Mouse (Mus musculus): ENCODE measurements around the gene Lzts3.
"Not testable (repeated sequence)": the region's sequence is repeated elsewhere in the genome, so short reads cannot be mapped to it uniquely, and the experiment has no call there.

The Lzts3 gene

GRCm38 (mm10) chr2:130642684-130643369 lies at the start of gene Lzts3:
Gene Lzts3 (minus strand): TSS chr2:130642803.
- in situ Hi-C loops (cut with MboI, MseI) = no loop called here

- in situ Hi-C loops (cut with MboI, MseI) = no loop called here
These were observed 46.4 kb upstream of the Lzts3 start for GRCm38 (mm10) chr2:130689011-130689410.

- in situ Hi-C loops (cut with MboI, MseI) = no loop called here
These were observed 42.8 kb upstream of the Lzts3 start for GRCm38 (mm10) chr2:130685426-130685825.

GRCm38 (mm10) chr2:130681531-130681930 lies 38.9 kb upstream of the Lzts3 start:
- in situ Hi-C loops (cut with MboI, MseI) = no loop called here

GRCm38 (mm10) chr2:130679899-130680298 lies 37.3 kb upstream of the Lzts3 start:
- in situ Hi-C loops (cut with MboI, MseI) = loop anchor here (5.0 kb wide), 1 partner anchor 52 kb away; no protein-coding TSS in a partner anchor

GRCm38 (mm10) chr2:130679154-130679553 lies 36.6 kb upstream of the Lzts3 start:
- in situ Hi-C loops (cut with MboI, MseI) = loop anchor here (5.0 kb wide), 1 partner anchor 53 kb away; no protein-coding TSS in a partner anchor

- in situ Hi-C loops (cut with MboI, MseI) = loop anchor here (5.0 kb wide), 1 partner anchor 55 kb away; no protein-coding TSS in a partner anchor
These were observed 34.6 kb upstream of the Lzts3 start for GRCm38 (mm10) chr2:130677211-130677610.

GRCm38 (mm10) chr2:130667559-130667958 lies 25.0 kb upstream of the Lzts3 start, which contains the start of gene Itpa:
Gene Itpa (plus strand): TSS chr2:130667610.
- in situ Hi-C loops (cut with MboI, MseI) = no loop called here

GRCm38 (mm10) chr2:130664102-130664701 lies 21.6 kb upstream of the Lzts3 start, which contains the start of gene Ddrgk1:
Gene Ddrgk1 (minus strand): TSS chr2:130664659.
- in situ Hi-C loops (cut with MboI, MseI) = no loop called here

GRCm38 (mm10) chr2:130663342-130663741 lies 20.7 kb upstream of the Lzts3 start:
- in situ Hi-C loops (cut with MboI, MseI) = no loop called here

GRCm38 (mm10) chr2:130658530-130658929 lies 15.9 kb upstream of the Lzts3 start:
- in situ Hi-C loops (cut with MboI, MseI) = no loop called here

- in situ Hi-C loops (cut with MboI, MseI) = no loop called here
These were observed 14.9 kb upstream of the Lzts3 start for GRCm38 (mm10) chr2:130657541-130657940.

GRCm38 (mm10) chr2:130656536-130656935 lies 13.9 kb upstream of the Lzts3 start:
- in situ Hi-C loops (cut with MboI, MseI) = no loop called here

- in situ Hi-C loops (cut with MboI, MseI) = no loop called here
These were observed 13.2 kb upstream of the Lzts3 start for GRCm38 (mm10) chr2:130655660-130656339.

GRCm38 (mm10) chr2:130653760-130654159 lies 11.2 kb upstream of the Lzts3 start:
- in situ Hi-C loops (cut with MboI, MseI) = no loop called here

GRCm38 (mm10) chr2:130653303-130653702 lies 10.7 kb upstream of the Lzts3 start:
- in situ Hi-C loops (cut with MboI, MseI) = no loop called here

GRCm38 (mm10) chr2:130649028-130649427 lies 6.4 kb upstream of the Lzts3 start:
- in situ Hi-C loops (cut with MboI, MseI) = not testable (repeated sequence)

- in situ Hi-C loops (cut with MboI, MseI) = no loop called here
These were observed 2.6 kb upstream of the Lzts3 start for GRCm38 (mm10) chr2:130645198-130645597.

- in situ Hi-C loops (cut with MboI, MseI) = no loop called here
These were observed 374 bp downstream of the Lzts3 start for GRCm38 (mm10) chr2:130642197-130642660.

GRCm38 (mm10) chr2:130641351-130642025 lies 1.1 kb downstream of the Lzts3 start:
- in situ Hi-C loops (cut with MboI, MseI) = no loop called here

- in situ Hi-C loops (cut with MboI, MseI) = no loop called here
These were observed 3.3 kb downstream of the Lzts3 start for GRCm38 (mm10) chr2:130639276-130639675.

Measured in T-helper 2 cell (primary cell).